Mouse (Mus musculus) left cerebral cortex, adult 11 months (tissue): ENCODE data around the gene Cyp11a1.

Experiments used
- DNase-seq: peaks from one replicate; pipeline ENCODE4 v3.0.0; 2022; ENCODE audit warnings: low spot score

Cyp11a1 gene

DNA sequence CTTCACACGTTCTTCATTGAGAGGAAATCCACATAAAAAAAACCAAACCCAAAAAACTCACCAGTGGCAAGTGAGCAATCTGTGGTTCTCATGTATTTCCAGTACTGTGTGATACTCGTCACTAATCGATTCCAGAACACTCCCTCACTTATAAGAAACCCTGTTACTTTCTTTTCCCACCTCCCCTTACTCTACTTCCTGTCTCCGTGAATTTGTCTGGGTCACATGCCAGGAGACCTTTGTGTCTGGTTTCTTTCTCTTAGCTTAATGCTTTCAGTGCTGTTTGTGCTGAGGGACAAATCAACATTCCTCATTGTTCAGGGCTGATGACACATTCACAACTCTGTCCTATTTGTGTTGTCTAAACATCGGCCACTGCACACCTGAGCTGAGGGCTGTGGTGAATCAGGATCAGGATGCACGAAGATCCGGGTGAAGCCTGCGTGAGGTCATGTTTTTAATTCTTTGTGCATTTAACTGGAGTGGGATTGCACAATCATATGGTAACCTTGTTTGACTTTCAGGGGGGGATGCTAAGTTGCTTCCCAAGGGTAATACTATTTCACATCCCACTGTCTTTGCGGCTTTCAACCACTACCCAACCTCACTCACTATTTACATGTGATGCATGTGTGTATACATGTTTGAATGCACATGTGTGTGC is 33.3 kb upstream of the Cyp11a1 start:
- no peak for DNase-seq

DNA sequence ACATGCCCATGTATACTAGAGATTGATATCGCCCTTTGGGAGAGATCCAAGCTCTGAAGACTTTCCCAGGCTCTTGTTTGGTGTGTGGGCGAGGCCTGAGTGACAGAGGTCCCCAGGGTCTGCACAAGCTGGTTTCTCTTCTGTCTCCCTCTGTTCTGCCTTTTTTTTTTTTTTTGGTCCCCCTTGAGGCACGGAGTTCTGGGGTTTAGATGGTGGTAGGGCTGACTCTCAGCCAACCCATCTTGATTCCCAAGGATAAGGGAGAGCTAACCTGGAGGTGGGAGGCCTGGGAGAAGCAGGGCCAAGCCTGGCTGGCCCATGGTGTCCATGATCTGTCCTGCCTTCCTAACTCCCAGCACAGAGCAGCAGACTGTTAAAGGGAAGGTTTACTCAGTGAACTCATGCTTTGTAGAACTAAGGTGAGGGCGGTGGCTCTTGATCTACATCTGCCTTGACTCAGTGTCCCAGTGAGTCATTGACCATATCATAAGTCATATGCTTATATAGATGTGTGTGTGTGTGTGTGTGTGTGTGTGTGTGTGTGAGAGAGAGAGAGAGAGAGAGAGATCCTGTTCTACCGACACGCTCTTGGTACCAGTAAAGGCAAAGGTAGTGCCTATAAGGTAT is 32.7 kb upstream of the Cyp11a1 start:
- DNase-seq = no peak

DNA sequence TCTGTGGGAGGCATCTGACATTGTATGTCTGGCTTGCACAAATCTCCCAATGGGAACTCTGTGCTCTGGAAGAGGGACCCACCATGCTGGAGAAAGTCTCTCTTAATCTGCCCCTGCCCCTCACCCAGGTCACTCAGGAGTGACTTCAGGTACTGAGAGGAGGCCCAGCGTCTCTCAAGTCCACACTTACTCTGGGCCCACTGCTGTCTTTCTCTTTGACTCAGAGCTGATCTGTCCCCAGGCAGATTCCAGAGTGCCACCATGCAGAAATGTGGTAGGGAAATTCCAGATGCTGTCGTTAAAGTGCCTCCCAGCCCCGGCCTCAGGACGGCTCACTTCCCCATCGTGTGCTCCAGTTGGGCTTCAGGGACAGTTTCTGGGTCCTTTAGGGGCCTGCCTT is 32.0 kb upstream of the Cyp11a1 start:
- no peak for DNase-seq

DNA sequence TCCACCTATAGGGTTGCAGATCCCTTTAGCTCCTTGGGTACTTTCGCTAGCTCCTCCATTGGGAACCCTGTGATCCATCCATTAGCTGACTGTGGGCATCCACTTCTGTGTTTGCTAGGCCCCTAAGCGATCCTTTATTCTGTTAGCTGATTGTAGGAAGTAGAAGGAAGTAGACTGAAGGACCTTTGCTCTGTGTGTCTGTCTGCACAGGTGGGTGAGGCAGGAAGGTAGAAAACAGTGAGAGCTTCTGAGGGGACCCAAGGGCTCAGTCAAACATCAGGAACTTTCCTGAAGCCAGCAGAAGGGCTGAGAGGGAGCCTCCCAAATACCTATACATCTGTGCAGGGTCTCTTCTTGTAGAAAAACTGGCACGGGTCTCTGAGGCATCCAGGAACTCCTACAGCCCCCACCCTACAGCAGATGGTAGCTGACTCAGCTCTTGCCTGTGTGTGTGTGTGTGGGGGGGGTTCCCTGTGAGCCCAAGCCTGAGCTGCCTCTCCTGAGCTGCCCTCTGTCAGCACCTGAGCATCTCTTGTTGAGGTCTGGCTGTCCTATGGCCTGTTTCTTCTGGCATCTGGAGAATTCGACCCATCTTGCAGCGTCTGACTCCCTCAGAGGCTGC is 30.9 kb upstream of the Cyp11a1 start:
- no peak for DNase-seq

DNA sequence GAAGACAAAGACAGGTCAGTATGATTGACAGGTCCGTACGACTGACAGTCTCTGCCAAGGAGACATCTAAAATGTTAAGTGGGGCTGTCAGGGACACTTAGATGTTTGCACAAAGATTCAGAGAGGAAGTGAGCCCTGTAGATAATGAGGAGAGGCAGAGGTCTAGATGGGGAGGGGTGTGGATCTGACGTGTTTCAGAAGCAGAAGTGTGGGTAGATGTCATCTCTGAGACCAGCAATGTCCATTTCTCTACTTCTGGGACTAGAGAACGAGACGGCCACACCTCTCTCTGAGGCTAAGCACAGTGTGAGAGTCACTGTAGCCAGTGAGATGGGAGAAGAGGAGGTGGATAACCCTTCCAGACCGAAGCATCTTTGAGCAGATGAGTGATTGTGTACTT is 28.2 kb upstream of the Cyp11a1 start:
- no peak for DNase-seq

DNA sequence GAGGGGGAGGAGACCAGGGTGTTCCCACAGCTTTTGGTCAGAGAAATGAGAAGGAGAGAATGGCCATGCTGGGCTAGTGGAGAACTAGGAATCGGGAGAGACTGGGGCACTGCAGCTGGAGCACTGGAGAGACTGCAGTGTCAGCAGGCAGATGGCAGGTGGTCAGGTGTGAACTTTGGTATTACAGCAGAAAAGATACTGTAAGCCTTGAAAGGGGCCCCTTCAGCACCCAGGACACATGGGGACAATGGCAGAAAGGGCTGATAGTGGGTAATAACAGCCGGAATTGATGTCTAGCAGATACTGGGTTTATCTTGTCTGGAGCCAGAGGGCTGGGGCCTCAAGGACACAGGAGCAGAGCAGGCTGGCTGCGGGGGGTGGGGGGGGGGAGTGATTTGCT is 27.4 kb upstream of the Cyp11a1 start:
- no peak for DNase-seq

DNA sequence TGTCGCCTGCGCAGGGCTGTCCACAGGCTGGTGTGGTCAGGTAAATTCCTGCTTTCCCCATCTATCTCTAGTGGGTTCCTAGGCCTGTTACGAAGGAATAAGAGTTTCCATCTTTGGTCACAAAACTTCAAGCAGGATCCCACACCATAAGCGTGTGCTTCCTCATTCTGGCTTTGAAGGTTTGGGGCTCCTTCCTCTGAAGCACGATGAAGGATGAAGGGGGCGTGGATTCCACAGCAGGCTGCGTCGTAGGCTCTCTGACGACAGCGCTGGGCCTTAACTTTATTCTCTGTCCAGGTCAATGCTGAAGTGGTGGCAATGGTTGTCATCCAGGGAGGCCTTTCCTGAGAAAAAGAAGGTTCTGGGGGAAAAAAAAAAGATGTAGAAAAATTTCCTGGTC is 25.6 kb upstream of the Cyp11a1 start:
- DNase-seq = no peak

DNA sequence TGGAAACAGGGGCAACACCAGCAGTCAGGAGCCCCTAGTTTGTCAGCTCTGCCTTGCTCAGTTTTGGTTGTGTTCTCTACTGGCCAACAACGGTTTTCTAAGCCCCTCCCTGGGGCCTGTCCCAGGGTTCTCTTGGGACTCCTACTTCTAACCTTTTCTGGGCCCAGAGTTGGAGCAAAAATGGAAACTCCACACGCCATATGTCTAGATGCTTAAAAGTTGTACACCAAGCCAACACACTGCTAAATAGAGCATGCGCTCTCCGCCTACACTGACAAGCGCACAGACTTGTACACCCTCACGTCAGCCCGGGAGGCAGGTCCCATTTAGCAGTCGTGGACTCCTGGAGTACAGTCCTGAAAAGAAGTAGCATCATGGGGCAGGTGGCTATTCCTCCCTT is 20.9 kb upstream of the Cyp11a1 start:
- DNase-seq = peak; percentile 64

DNA sequence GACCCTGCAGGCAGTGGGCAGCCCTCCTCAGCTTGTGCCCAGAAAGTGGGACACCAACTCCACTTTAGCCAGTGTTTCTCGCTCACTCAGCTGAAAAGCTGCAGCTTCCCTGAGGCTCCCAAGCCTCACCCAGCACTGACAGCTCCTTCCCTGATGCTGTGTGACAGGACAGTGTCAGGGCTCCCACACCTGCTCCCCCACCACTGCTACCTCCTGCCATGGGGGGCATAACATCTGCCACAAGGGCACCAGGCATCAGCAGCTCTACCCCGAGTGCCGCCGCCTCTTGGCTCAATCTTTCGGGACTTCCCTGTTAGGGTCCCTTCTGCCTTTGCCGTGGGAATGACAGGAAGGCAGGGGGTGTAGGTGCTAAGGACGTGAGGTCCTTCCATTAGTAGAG is 19.9 kb upstream of the Cyp11a1 start:
- DNase-seq = no peak

DNA sequence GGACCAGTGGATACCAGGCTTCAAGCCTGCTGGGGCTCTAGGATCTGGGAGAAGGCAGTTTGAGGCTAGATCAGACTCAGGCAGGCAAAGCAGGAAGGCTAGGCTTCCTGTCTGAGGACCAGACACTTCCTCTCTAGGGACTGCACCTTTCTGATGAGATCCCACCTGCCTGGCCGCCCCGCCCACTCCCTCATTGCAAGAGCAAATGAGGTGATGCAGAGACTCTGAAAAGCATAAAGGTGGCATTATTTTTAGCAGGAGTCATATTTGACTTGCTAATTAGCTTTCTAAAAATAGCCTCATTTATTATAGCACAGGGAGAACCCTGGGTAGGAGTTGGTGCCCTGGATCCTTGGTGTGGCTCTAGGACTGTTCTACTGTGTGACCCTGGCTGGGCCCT is 18.1 kb upstream of the Cyp11a1 start:
- DNase-seq = no peak

DNA sequence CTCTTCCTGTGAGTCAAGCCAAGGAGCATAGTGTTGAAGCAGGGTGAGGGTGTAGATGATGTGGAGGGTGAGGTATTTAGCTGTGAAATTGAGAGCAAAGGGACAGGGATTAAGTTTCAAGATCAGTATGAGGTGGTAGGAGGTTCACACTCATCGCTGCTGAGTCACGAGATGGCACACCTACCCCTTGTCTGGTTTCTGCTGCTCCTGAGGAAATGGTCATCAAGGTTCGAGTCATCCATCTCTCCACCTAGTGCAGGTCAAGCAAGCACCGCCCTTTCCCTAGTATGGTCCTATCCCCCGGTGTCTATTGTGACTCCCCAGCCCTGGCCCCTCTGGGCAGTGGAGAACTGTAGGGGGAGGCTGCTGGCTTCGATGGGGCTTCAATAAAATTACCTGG is 16.9 kb upstream of the Cyp11a1 start:
- no peak for DNase-seq

DNA sequence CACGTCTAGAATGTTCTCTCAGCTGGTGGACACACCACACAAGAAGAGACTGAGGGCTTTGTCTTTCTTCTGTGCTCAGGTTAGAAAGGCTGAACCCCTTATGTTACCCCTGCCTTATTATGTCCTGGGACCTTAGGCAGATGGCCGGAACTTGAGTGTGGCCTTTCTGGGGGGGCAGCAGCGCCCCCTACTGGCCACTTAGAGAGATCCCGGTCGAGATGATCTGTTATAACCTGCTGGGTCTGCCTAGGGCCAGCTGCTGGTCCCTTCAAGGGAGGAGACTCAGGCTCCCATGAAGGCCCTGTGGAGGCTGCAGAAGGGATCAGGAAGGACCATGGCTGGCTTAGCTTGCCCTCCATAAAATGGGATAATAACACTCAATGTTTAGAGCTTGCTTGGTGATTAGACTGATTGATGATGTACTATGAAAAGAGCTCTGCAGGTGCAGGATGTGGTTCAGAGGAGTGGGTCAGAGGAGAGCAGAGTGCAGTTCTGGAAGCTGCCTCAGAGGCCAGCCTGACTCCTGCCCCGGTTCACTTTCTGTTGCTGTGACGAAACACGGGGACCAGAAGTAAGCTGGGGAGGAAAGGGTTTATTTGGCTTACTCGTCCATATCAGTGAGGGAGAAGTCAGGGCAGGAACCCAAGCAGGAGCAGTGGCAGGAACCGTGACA is 15.6 kb upstream of the Cyp11a1 start:
- no peak for DNase-seq

DNA sequence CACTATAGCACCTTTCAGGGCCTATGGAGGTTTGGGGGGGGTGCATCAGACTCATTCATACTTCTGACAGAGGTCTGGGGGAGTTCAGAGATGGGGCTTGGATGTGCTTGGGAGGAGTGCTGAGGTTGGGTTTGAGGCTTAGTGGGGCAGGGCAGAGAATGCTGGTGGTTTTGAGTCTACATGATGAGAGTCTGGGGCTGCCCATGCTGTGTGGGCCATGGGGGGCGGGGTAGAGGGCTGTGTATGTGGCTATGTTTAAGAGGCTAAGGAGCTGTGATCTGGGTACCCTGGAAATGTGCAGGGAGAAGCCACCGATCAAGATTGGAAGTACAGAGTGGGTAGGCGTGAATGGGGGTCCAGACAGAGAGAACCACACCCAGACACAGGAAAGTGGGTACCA is 14.2 kb upstream of the Cyp11a1 start:
- no peak for DNase-seq

DNA sequence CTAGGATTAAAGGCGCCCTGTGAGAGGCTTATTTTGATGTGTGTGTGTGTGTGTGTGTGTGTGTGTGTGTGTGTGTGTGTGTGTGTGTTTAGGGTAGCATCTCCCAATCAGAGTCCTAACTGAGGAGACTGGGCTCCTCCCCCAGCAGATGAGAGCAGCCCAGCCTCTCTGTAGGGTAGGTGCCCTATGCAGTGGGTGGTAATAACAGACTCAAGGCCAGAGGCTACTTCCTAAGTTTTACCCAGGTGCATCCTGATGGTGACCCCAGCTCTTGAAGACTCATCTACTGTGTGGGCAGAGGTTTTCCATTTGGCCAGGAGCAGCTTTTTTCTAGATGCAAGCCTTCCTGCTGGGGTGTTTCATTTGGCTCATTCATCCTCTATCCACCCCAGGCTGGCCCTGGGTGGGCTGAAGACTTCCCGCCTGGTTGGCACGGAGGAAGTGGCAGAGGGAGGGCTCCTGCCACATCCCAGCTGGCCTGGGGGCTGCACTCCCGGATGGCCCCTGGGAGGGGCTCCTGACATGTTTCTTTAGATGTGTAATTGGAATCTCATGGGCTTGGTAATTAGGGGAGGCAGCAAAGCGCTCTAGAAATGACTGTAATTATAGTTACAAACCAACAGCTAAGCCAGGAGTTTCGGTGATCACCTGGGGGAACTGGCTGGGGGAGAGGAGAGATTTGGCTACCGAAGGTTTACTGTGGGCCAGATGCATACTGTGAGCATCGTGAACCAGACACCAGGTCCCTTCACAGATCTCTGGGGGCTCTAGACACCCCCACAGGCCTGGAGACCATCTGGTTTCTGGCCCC is 13.2 kb upstream of the Cyp11a1 start:
- no peak for DNase-seq

DNA sequence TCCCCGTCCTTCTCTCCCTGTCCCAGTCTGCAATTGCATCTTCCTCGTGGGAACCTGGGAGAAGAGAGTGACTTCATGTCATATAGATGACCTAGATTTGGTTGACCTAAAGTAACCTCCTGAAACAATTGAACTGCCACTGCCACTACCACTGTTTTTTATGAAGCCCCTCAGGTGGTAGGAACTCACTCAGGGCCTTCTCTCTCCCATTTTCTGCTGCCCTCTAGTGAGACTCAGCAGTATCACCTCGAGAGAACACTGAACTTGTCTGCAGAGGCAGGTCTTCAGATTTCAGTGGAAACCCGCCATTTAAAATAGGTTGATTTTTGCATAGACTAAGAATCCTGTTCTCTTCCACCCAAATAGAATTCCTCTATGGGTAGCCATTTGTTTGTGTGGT is 10.9 kb upstream of the Cyp11a1 start:
- no peak for DNase-seq

DNA sequence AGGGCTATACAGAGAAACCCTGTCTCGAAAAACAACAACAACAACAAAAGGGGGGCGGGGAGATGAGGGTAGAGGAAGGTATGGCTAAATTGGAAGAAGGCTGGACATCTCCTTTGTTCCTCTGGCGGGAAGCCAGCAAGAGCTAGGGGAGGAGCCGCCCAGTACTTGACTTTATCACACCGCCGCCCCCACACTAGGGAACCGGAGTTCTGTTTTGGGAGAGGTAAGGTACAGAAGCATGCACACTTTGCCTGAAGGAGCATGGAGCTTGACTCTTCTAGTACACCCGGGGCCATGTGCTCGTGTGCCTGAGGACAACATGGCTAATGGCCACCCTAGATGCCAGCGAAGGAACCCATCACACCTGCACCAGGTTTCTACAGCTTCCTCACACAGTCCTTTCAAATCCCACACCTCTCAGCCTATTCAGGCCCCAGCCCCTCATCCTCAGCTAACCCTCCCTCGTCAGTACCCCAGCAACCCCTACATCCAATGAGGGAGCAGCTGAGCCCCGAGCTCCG is 8.6 kb upstream of the Cyp11a1 start:
- no peak for DNase-seq

DNA sequence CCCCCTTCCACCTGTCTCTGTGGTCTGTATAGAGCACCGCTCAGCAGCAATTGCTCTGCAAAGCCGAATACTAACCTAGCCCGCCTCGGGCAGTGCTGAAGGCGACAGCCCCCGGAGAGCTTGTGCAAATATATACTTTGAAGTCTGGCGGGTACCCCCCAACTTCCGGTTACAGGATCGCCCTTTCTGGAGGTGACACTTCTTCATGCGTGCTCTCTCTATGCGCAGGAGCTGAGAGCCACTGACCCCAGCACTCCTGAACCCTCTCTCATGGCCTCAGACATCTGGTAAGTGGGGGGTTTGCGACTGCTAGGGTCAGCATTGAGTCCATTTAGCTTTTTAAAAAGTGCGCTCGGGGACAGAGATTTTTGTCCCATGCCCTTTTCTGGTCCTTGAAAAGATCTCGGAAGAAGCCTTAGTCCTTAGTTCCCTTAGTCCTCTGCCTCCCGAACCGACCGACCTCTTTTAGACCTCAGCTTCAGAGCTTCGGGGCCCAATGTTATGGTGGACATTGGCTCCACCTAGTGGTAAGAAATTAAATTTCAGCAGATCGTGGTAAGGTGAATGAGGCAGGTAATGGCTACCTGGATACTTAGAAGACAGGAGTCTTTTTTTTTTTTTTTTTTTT is 8.1 kb upstream of the Cyp11a1 start:
- peak; percentile 63 for DNase-seq

DNA sequence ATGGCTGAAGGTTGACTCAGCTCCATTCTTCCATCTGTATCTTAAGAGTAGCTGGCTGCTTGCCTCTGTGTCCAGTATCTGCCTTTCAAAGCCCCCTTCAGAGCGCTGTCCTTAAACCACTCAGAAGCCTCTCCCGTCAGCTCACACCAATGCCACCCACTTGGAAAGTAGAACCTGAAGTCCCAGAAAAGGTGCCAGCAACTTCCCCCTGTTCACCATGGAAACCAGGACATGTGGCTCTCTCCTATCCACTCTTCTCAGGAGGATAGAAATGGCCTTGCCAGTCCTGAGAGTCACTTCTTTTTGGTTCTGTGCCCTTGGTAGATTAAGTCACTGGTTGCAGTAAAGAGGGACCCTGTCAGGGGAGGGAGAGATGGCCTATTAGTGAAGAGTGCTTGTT is 7.5 kb upstream of the Cyp11a1 start:
- no peak for DNase-seq

DNA sequence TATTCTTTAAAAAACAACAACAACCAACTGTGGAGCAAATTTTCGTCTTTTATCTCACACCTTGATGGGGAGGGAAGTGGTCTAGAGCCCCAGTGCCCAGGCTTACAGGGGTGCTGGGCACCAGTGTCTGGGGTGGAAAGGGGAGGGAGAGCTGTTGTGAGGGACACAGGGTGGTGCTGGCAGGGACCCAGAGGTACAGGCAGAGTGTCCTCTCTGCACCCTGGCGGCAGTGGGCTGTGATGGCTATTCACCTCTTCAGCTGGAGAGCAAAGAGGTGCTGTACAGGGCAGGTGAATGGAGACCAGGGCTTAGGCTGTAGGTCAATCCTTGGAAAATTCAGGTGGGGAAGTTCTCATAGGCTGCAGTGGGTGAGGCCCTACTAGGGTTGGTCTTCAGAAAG is 6.5 kb upstream of the Cyp11a1 start:
- no peak for DNase-seq

DNA sequence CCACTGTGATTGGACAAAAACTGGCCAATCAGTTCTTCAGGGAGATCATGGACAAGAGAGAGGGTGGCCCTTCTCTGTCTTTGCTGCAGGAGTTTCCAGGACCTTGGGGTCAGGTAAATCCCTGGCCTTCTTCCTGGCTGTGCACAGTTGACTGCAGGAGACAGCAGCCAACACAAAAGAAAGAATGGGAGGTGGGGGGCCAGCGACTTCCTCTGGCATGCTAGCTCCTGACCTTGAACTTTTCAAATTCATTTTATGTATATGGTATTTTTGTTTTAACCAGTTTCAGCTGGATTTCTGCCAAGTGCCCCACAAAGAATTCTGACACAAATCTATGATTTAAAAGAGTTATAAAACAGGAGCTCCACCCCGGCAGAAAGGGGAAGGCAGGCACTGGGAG is 2.9 kb upstream of the Cyp11a1 start:
- DNase-seq = no peak

DNA sequence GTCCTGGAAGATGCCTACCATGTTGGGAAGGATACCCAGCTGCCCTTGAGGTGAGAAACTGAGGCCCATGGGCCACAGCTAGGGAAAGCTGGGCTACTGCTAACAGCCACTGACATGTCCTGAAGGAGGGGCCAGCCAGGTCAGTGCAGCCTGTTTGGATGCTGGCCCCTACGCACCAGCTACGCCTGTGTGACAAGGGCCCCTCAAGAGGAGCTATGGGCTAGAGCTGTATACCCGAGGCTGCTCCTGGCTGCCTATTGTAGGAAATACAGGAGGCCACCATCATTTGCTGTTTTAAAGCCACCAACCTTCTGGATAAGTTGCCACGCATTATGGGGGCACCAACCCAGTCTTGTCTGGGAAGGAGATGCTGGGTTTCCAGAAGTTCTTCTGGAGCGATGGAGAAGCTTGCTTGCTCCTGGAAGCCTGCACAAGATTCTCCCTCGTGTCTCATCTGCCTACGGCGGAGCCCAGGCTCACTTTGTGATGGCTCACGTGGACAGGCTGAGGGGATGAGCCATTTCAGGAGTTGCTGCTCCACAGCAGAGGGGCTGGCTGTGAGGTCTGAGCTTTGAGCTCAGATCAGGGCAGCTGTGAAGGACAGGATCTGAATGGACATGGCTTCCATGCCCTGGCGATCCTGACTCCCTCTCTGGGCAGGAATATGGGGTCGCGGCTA is 2.3 kb downstream of the Cyp11a1 start:
- DNase-seq = no peak
